Mouse (Mus musculus): ENCODE results near the gene Nudt22. TPM values are rescaled to one million over a fixed set of nuclear protein-coding genes. Genes with fewer than 3 reads are reported as not detected.
"Not testable (repeated sequence)": the region's sequence is repeated elsewhere in the genome, so short reads cannot be mapped to it uniquely, and the experiment has no call there.

The Nudt22 gene
- total RNA-seq, 2 experiments from 2014 or later: 27.2 to 29.0 TPM

DNA sequence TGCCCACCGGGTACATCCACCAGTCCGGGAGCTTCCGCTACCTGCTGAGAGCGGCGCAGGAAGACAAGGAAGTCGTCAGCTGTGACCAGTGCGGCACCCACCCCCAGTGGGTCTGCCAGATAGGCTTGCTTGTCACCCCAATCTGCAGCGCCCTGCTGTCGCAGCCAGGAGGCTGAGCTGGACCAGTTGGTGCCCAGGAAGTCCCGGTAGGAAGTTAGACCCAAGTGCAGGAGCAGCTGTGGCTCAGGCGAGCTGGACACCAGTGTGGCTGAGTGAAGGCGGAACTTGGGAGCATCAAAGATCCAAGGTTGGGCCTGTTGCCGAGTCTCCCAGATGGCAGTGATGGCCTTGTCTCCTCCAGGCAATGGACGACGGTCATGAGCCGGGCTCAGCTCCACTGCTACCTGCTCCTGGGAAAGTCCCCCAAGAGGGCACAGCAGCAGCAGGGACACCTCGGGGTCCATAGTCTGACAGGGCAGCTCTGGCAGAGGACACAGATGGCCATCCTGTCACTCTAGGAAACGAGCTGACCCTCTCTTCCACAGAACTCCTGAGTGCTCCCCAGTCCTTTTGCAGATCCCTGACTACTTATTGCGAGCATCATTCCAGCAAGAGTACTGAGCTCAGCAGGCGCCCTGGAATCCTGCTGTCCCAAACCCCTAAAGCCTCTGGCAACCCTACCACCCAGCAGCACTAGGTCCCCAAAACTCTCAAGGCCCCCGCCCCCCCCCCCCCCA is 494 bp downstream of the Nudt22 start:
- no peak for DNase-seq

GRCm38 (mm10) chr19:6994489-6994888 is 1.4 kb downstream of the Nudt22 start:
- no peak for DNase-seq

DNA sequence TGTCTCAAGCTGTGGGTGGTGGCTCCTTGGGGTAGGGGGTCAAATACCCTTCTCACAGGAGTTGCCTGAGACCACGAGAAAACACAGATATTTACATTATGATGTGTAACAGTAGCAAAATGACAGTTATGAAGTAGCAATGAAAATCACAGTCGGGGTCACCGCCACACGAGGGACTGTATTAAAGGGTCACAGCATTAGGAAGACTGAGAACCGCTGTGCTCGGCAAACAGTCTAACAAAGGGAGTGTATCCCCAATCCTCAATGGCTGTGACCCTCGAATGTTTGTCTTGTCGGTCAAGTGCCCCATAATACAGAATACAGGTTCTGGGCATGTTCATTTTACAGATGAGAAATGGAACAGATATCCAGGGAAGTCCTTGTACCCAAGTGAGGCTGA is 1.9 kb downstream of the Nudt22 start:
- no peak for DNase-seq

DNA sequence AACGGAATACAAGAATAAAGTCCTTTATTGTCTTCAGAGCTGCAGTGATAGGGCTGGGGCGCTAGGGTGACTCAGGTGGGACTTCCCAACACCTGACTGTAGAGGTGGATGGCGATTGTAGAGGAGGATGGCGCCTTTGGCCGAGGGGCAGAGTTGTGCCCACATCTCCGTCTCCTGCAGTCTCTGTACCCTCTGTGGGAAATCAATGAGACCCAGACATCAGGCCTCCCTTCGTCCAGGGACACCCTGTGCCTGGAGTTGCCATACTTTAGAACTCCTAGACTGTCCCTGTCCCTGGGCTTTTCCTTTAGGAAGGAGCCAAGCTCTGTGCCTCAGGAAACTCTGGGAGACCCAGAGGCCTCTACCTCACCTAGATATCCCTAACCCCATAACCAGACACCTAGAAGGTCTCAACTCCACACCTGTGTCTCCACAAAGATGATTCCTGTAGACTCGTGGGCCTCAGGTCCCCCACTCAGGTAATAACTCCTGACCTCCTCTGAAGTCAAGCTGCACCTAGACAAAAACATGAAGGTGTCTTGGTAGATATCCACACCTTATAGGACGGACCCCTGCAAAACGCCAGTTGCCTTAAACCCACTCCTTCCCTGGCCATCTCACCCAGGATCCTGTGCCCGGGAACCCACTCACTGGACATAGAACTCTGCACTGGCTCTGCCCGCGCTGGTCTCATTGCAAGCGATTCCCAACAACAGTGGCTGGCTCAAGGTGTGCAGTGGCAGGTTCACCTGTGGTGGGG is 2.7 kb downstream of the Nudt22 start:
- no peak for DNase-seq

DNA sequence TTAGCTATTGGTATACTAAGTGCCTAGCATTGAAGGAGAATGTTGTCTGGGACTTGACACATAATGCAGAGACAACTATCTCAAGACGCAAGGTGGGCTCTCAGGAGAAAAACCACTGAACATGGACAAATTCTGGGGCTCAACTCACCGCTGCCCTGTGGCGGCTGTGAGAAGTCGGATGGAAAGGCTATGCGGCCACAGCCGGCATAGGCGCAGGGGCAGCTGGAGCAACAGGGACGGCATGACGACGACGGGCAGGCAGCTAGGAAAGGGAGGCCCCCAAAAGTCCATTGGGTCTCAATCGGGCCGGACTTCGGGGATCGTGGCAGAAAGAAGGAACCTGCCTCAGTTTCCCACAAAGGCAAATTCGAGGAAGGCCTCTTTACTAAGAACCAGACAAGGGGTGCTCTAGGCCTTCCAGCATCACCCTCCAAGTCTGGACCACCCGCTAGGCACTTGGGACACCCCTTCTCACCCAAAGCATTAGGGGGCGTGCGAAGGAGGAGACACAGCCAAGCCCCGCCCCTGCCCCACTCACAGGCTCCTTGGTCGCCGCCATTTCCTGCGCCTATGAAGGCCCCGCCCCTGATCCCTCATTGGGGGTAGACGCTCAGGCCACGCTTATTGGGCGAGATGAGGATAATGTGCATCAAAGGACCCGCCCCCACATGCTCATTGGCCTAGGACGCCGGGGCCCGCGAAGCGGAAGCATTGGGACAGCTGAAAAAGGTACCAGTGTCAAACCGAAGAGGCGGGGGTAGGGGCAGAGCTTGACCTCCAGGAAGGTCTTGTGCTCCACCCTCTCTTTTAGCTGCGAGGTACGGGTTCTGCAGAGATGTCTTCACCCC is 3.7 kb downstream of the Nudt22 start, which contains the start of gene Dnajc4:
Gene Dnajc4 (minus strand): TSS at position 562 of the 848 bp plus-strand sequence.
- peak; percentile 97 for DNase-seq

DNA sequence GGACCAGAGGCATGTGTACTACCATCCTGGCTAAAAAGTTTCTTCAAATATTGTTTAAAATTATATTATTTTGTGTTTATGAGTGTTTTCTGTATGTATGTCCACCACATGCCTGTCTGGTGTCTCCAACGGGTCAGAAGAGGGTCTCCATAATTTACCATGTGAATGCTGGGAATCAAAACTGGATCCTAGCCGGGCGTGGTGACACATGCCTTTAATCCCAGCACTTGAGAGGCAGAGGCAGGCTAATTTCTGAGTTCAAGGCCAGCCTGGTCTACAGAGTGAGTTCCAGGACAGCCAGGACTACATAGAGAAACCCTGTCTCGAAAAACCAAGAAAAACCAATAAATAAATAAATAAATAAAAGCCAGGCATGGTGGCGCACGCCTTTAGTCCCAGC is 4.8 kb downstream of the Nudt22 start:
- DNase-seq: not testable (repeated sequence)

DNA sequence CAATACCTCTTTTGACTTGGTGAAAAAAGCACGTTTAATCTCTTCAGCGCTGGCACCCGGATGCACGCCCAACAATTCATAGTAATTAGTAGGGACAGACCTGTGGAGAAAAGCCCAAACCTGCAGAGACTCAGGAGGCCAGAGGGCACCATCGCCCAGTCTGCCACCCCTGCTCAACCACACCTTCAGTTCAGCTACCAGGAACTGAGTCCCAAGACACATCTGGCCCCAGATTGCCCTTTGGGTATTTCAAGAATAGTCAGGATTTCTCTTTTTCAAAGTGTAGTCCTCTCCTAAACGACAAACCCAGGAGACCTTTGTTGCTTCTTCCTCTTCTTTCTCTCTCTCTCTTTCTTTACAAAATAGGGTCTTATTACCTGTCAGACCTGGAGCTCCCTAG is 5.2 kb downstream of the Nudt22 start:
- no peak for DNase-seq

- no peak for DNase-seq
Observed at GRCm38 (mm10) chr19:6989251-6989650, 6.7 kb downstream of the Nudt22 start.

- DNase-seq: no peak
Observed at GRCm38 (mm10) chr19:6987904-6988285, 8.0 kb downstream of the Nudt22 start.

- DNase-seq: peak; percentile 76
Observed at GRCm38 (mm10) chr19:6987061-6987903, 8.6 kb downstream of the Nudt22 start, which contains the start of gene Vegfb. Gene Vegfb, minus strand, starts transcription at chr19:6987651.

- DNase-seq: no peak
Observed at GRCm38 (mm10) chr19:6985951-6986708, 9.8 kb downstream of the Nudt22 start.

- no peak for DNase-seq
Observed at GRCm38 (mm10) chr19:6985300-6985699, 10.6 kb downstream of the Nudt22 start.

DNA sequence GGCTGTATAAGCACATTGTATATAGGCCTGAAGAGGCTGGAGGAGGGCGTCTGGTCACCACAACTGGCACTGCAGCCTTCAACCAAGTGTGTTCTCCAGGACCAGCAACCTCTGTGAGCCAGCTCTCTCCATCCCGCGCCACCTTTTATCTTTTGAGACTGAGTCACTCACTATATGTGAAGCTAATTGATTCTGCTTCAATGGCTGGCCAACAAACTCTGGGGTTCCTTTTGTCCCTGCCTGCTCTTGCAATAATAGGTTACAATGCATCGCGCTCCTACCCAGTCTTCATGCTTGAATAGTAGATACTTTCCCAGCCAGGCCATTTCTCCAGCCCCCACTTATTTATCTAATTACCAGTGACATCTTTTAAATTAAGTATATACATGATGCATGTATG is 12.3 kb downstream of the Nudt22 start:
- DNase-seq: no peak

DNA sequence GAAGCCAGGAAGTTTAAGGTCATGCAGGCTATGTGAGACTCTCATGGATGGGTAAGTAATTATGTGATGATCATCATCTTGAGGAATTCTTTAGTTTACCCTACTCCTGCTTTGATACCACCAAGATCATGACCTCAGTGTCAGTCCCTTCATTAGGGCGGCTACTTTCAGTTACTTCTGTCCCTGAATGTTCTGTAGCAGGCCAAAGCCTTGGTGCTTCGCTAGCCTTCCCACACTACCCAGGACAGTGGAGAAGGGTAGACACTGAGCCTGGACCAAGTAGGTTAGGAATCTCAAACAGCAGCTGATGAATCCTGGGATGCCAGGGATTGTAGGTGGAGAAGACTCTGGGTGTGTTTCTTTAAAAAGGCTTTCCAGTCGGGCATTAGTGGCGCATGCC is 14.5 kb downstream of the Nudt22 start:
- no peak for DNase-seq

DNA sequence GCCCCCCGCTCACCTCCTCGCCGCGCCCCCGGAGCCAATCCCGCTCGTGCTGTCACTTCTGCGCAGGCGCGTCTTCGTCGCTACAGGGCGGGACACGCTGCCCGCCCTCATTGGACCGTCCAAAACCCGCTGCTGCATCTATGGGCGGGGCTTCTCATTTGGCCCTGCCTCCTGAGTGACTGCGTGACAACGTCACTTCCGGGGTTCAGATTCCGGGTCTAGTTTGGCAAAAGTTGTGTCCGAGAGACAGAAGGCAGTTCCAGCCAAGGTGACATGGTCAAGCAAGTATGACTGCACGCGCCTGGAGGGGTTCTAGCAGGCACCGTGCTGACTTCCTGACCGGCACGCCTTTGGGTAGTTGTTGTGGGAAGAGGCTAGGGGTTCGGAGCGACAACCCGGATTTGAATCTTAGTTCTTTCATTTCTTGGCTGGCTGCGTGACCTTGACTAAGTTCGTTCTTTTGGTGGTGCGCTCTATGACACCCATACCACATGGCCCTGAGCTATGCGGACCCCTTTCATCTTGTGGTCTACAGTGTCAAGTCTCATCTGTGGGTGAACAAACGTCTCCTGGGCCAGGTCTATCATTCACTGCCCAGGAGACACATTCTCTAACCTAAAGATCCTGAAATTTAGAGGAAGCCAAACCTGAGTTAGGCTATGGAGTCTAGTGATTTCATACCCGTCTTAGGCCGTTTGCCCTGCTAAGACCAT is 15.4 kb downstream of the Nudt22 start, which contains the start of gene Fkbp2:
Gene Fkbp2 (minus strand): TSS at position 121 of the 713 bp plus-strand sequence.
- DNase-seq: peak; percentile 99

DNA sequence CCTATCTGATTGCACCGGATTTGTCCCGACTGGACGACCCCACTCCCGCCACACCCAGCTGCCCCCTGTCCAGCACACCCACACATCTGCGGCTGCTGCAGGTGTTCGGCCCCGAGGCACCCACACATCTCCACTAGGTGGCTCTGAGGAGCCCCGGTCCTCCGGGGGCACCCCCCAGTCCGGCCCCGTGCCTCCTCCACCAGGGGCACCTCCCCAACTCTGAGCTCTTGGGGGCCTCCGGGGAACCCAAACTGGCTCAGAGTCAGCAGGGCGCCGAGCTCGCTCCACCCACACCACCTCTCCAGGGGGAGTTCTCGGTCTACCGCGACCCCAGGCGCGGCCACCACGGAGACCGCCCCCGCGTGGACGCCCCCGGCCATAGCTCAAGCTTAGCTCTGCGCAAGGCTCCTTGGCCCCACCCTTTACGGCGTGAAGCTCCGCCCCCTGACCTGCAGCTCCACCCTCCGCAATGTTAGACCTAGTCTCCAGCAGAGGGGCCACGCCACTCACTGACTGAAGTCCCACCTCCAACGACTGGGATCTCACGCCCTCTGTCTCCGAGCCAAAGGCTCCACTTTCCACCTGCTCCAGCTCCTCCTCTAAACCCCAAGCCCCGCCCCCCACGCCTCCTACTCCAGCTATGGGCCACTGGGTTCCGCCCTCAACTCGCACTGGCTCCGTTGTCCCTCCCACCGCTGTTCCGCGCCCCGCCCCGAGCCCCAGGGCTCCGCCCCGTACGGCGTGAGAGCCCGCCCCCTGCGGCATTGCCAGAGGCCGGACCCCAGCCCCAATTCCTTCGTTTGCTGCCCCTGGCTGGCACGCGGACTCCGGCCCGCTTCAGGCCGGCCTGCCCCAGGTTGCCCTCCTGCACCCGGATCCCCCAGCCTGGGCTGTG is 16.2 kb downstream of the Nudt22 start:
- DNase-seq: peak; percentile 100

DNA sequence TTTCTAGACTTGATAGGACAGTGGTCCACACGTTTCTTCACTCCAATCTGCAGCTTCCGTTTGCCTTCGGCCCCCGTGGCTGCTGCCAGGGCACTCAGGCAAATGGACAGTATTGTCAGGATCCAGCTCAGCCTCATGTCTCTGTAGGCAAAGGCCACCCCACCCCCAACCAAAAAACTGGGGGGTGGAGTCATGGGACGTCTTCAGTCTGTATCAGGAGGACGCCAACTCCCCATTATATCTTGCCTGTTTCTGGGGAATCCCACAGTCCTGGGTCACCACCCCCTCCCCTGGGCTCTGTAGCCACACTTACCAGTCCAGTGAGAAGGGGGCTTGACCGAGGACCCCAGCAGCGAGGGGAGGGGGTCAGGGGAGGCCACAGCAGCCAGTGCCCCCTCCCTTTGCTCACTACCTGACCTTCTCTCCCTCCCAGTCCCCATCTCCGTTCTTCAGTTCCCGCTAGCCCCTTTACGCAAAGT is 16.9 kb downstream of the Nudt22 start:
- DNase-seq: peak; percentile 38

GRCm38 (mm10) chr19:6978639-6978974 is 17.3 kb downstream of the Nudt22 start:
- DNase-seq: no peak

Measured in heart, postnatal 4 days (tissue).